In genomic region chr19:5432992-5433852, GRCm38 (mm10) we compare ENCODE assay signal across 8 mouse cellular contexts. TPM values are rescaled to one million over a fixed set of nuclear protein-coding genes. Genes with fewer than 3 reads are reported as not detected.
DNase-seq lines count a peak whose midpoint lies in the region; ATAC-seq and TF ChIP-seq lines count a peak whose summit lies in the region.

No protein-coding gene starts in this region.

- no peaks in the 10 kb centered on the region for H3K4me1 ChIP-seq in cortical plate, adult 2 months (ENCODE audit: control insufficient read depth, insufficient read depth, low read length)
- peaks cover 19% of the 10 kb centered on the region for H3K4me1 ChIP-seq in heart, embryonic 13.5 days
- H3K4me1 ChIP-seq in kidney, postnatal 0 days (replicated peaks; ENCODE audit: insufficient read depth, low read length) = peaks cover 8% of the 10 kb centered on the region
- peaks cover 19% of the 10 kb centered on the region for H3K4me1 ChIP-seq in stomach, embryonic 15.5 days

- 8% methylated on average over 16 of the region's 16 CpGs for WGBS in heart, embryonic 13.5 days
- WGBS in kidney, postnatal 0 days = 5% methylated on average over 16 of the region's 16 CpGs
- WGBS in macrophage (ENCODE audit: missing documents) = 3% methylated on average over 15 of the region's 16 CpGs
- WGBS in stomach, embryonic 15.5 days = 2% methylated on average over 16 of the region's 16 CpGs

- no peaks in the 10 kb centered on the region for H3K36me3 ChIP-seq in heart, embryonic 13.5 days
- H3K36me3 ChIP-seq in kidney, postnatal 0 days (ENCODE audit: insufficient read depth, low read length) = 0 out of 2 replicates have a peak, but pooled peaks cover 3% of the 10 kb centered on the region
- no peaks in the 10 kb centered on the region for H3K36me3 ChIP-seq in macrophage (ENCODE audit: inconsistent target)
- H3K36me3 ChIP-seq in stomach, embryonic 15.5 days = no peaks in the 10 kb centered on the region

- DNase-seq in urinary bladder, postnatal 14 days (ENCODE audit: low spot score) = peak; percentile 58
- no peak for DNase-seq in urinary bladder, adult 2 months (ENCODE audit: low spot score)
- DNase-seq in kidney, postnatal 0 days (ENCODE audit: low spot score) = peak; percentile 89
- no peak for DNase-seq in left cerebral cortex, adult 8-10 months (ENCODE audit: low spot score in 2 of 2)

- peak; percentile 56; the same call in 1 of the 2 replicates for ATAC-seq in heart, embryonic 13.5 days (ENCODE audit: extremely low read depth, insufficient number of reproducible peaks, low FRiP score, low TSS enrichment)
- ATAC-seq in kidney, postnatal 0 days (replicated peaks; ENCODE audit: low FRiP score, low read depth) = peak; percentile 37; the same call in 1 of the 2 replicates
- ATAC-seq in stomach, embryonic 15.5 days (ENCODE audit: insufficient read depth, low FRiP score, low read depth) = peak; percentile 61

- peak overlapping the region; percentile 79 for H3K9ac ChIP-seq in heart, embryonic 13.5 days
- H3K9ac ChIP-seq in kidney, postnatal 0 days (ENCODE audit: low read depth, low read length) = peak overlapping the region; percentile 47; the same call in 1 of the 2 replicates
- H3K9ac ChIP-seq in stomach, embryonic 15.5 days = peak overlapping the region; percentile 39

- no peaks in the 10 kb centered on the region for H3K9me3 ChIP-seq in heart, embryonic 13.5 days
- H3K9me3 ChIP-seq in kidney, postnatal 0 days (replicated peaks; ENCODE audit: low read length) = no peaks in the 10 kb centered on the region
- no peaks in the 10 kb centered on the region for H3K9me3 ChIP-seq in stomach, embryonic 15.5 days

- peak overlapping the region; percentile 17; the same call in 1 of the 2 replicates for H3K4me3 ChIP-seq in cortical plate, adult 2 months (ENCODE audit: insufficient read depth, low read length)
- H3K4me3 ChIP-seq in heart, embryonic 13.5 days = peak overlapping the region; percentile 49
- H3K4me3 ChIP-seq in kidney, postnatal 0 days (replicated peaks; ENCODE audit: low read depth, low read length) = peak overlapping the region; percentile 30
- H3K4me3 ChIP-seq in macrophage (ENCODE audit: inconsistent target) = peak overlapping the region; percentile 33
- H3K4me3 ChIP-seq in stomach, embryonic 15.5 days (replicated peaks) = peak overlapping the region; percentile 36

- H3K27ac ChIP-seq in cortical plate, adult 2 months (ENCODE audit: insufficient read depth, low read length) = no peak overlapping the region
- peak overlapping the region; percentile 74 for H3K27ac ChIP-seq in heart, embryonic 13.5 days (replicated peaks)
- peak overlapping the region; percentile 66 for H3K27ac ChIP-seq in kidney, postnatal 0 days
- H3K27ac ChIP-seq in macrophage = peak overlapping the region; percentile 48
- H3K27ac ChIP-seq in stomach, embryonic 15.5 days = peak overlapping the region; percentile 79

- H3K27me3 ChIP-seq in heart, embryonic 13.5 days (replicated peaks) = peaks cover 12% of the 10 kb centered on the region; the same call in 1 of the 2 replicates
- no peaks in the 10 kb centered on the region for H3K27me3 ChIP-seq in kidney, postnatal 0 days (ENCODE audit: insufficient read depth, low read length)
- no peaks in the 10 kb centered on the region for H3K27me3 ChIP-seq in stomach, embryonic 15.5 days (replicated peaks)

- no peaks in the 10 kb centered on the region for H3K79me2 ChIP-seq in macrophage (ENCODE audit: inconsistent target)

- peak overlapping the region; percentile 75 for H3K4me2 ChIP-seq in heart, embryonic 13.5 days
- peak overlapping the region; percentile 82 for H3K4me2 ChIP-seq in kidney, postnatal 0 days (ENCODE audit: low read length)
- peak overlapping the region; percentile 89 for H3K4me2 ChIP-seq in stomach, embryonic 15.5 days

- TF ChIP-seq CTCF in cortical plate, adult 2 months (IDR thresholded peaks at IDR 0.05; ENCODE audit: extremely low read depth, insufficient read depth, low read length) = peak; percentile 13; the same call in 1 of the 2 replicates
- TF ChIP-seq CTCF in kidney, postnatal 0 days (IDR thresholded peaks at IDR 0.05; ENCODE audit: low read depth) = peak; percentile 69

- no peak for TF ChIP-seq POLR2A in cortical plate, adult 2 months (IDR thresholded peaks at IDR 0.05; ENCODE audit: extremely low read depth, insufficient read depth, low read length)

RNA-seq across cellular contexts. Expression of gene AI837181, which starts 8.3 kb away (rescaled TPM):
- polyA plus RNA-seq in urinary bladder, adult 2 months (2012; rRNA removed) = 65.3 and 68.9 TPM in 2 replicates
- 99.8 and 101 TPM in 2 replicates for polyA plus RNA-seq in cortical plate, adult 2 months (2012; rRNA removed)
- polyA plus RNA-seq in heart, embryonic 13.5 days (2015; fragmentation: Nextera tagmentation; extraction: Ambion mirVana) = 38.3 and 40.9 TPM in 2 replicates
- polyA plus RNA-seq in kidney, postnatal 0 days (2015; fragmentation: Nextera tagmentation; extraction: Ambion mirVana) = 55.7 and 55.8 TPM in 2 replicates
- 10 to 100 TPM in 18 of 26 experiments, 1 to 10 TPM in 8; 2.8 to 30.2 (median 17.1) TPM for total RNA-seq in macrophage (2018; cell fraction: chromatin; rRNA removed)
- 10 to 100 TPM; 22.2 to 65.9 (median 50.0) TPM for total RNA-seq in macrophage (2018; cell fraction: cytosol; rRNA removed)
- total RNA-seq in macrophage (2018; cell fraction: nucleus; rRNA removed) = 10 to 100 TPM in 25 of 26 experiments, 1 to 10 TPM in 1; 8.9 to 75.2 (median 41.5) TPM
- polyA plus RNA-seq in macrophage (2018) = 28.7 to 55.4 TPM (median 29.9 TPM) in 3 replicates
- 47.8 and 49.4 TPM in 2 replicates for polyA plus RNA-seq in stomach, embryonic 15.5 days (2015; fragmentation: Nextera tagmentation; extraction: Ambion mirVana)
- 10 to 100 TPM; 70.4 to 79.1 (median 75.0) TPM for total RNA-seq in left cerebral cortex, adult 8-10 months (2022)

RNA-seq across cellular contexts. Expression of gene Drap1, which starts 8.4 kb away (rescaled TPM):
- polyA plus RNA-seq in urinary bladder, adult 2 months (2012; rRNA removed) = 228 and 236 TPM in 2 replicates
- 285 and 320 TPM in 2 replicates for polyA plus RNA-seq in cortical plate, adult 2 months (2012; rRNA removed)
- polyA plus RNA-seq in heart, embryonic 13.5 days (2015; fragmentation: Nextera tagmentation; extraction: Ambion mirVana) = 190 and 213 TPM in 2 replicates
- polyA plus RNA-seq in kidney, postnatal 0 days (2015; fragmentation: Nextera tagmentation; extraction: Ambion mirVana) = 237 and 246 TPM in 2 replicates
- total RNA-seq in macrophage (2018; cell fraction: chromatin; rRNA removed) = 10 to 100 TPM; 12.7 to 72.1 (median 42.4) TPM
- total RNA-seq in macrophage (2018; cell fraction: cytosol; rRNA removed) = 100 to 1,000 TPM; 135 to 197 (median 175) TPM
- total RNA-seq in macrophage (2018; cell fraction: nucleus; rRNA removed) = 100 to 1,000 TPM in 1 of 26 experiments, 10 to 100 TPM in 25; 36.9 to 107 (median 65.4) TPM
- 147 to 170 TPM (median 156 TPM) in 3 replicates for polyA plus RNA-seq in macrophage (2018)
- polyA plus RNA-seq in stomach, embryonic 15.5 days (2015; fragmentation: Nextera tagmentation; extraction: Ambion mirVana) = 210 and 222 TPM in 2 replicates
- 100 to 1,000 TPM; 253 to 272 (median 266) TPM for total RNA-seq in left cerebral cortex, adult 8-10 months (2022)

RNA-seq across cellular contexts. Expression of gene Fosl1, which starts 14.1 kb away (rescaled TPM):
- 0.07 TPM in 1 of 2 replicates, not detected in the other for polyA plus RNA-seq in urinary bladder, adult 2 months (2012; rRNA removed)
- 0.21 TPM in 1 of 2 replicates, not detected in the other for polyA plus RNA-seq in cortical plate, adult 2 months (2012; rRNA removed)
- not detected in 2 replicates for polyA plus RNA-seq in heart, embryonic 13.5 days (2015; fragmentation: Nextera tagmentation; extraction: Ambion mirVana)
- polyA plus RNA-seq in kidney, postnatal 0 days (2015; fragmentation: Nextera tagmentation; extraction: Ambion mirVana) = 0.32 TPM in 1 of 2 replicates, not detected in the other
- total RNA-seq in macrophage (2018; cell fraction: chromatin; rRNA removed) = 1 to 10 TPM in 3 of 26 experiments, under 1 TPM in 2, not detected in 21; 0.25 to 4.3 (median 1.9) TPM
- total RNA-seq in macrophage (2018; cell fraction: cytosol; rRNA removed) = under 1 TPM in 10 of 26 experiments, not detected in 16; 0.06 to 0.71 (median 0.27) TPM
- total RNA-seq in macrophage (2018; cell fraction: nucleus; rRNA removed) = under 1 TPM in 4 of 26 experiments, not detected in 22; 0.68 to 0.80 (median 0.72) TPM
- polyA plus RNA-seq in macrophage (2018) = 0.43 TPM in 1 of 3 replicates, not detected in the others
- not detected in 2 replicates for polyA plus RNA-seq in stomach, embryonic 15.5 days (2015; fragmentation: Nextera tagmentation; extraction: Ambion mirVana)
- not detected for total RNA-seq in left cerebral cortex, adult 8-10 months (2022)

RNA-seq across cellular contexts. Expression of gene Ccdc85b, which starts 24.5 kb away (rescaled TPM):
- polyA plus RNA-seq in urinary bladder, adult 2 months (2012; rRNA removed) = 11.3 and 15.1 TPM in 2 replicates
- 23.8 and 24.5 TPM in 2 replicates for polyA plus RNA-seq in cortical plate, adult 2 months (2012; rRNA removed)
- polyA plus RNA-seq in heart, embryonic 13.5 days (2015; fragmentation: Nextera tagmentation; extraction: Ambion mirVana) = 7.6 and 8.1 TPM in 2 replicates
- 12.2 and 15.6 TPM in 2 replicates for polyA plus RNA-seq in kidney, postnatal 0 days (2015; fragmentation: Nextera tagmentation; extraction: Ambion mirVana)
- total RNA-seq in macrophage (2018; cell fraction: chromatin; rRNA removed) = 1 to 10 TPM in 7 of 26 experiments, under 1 TPM in 16, not detected in 3; 0.15 to 4.3 (median 0.56) TPM
- total RNA-seq in macrophage (2018; cell fraction: cytosol; rRNA removed) = 1 to 10 TPM in 24 of 26 experiments, under 1 TPM in 2; 0.76 to 3.8 (median 1.9) TPM
- total RNA-seq in macrophage (2018; cell fraction: nucleus; rRNA removed) = 1 to 10 TPM in 15 of 26 experiments, under 1 TPM in 11; 0.44 to 3.7 (median 1.1) TPM
- polyA plus RNA-seq in macrophage (2018) = 0.80 to 3.3 TPM (median 2.9 TPM) in 3 replicates
- polyA plus RNA-seq in stomach, embryonic 15.5 days (2015; fragmentation: Nextera tagmentation; extraction: Ambion mirVana) = 11.8 and 11.9 TPM in 2 replicates
- 10 to 100 TPM; 26.2 to 30.7 (median 29.4) TPM for total RNA-seq in left cerebral cortex, adult 8-10 months (2022)

RNA-seq across cellular contexts. Expression of gene Fibp, which starts 27.2 kb away (rescaled TPM):
- 95.7 and 122 TPM in 2 replicates for polyA plus RNA-seq in urinary bladder, adult 2 months (2012; rRNA removed)
- 129 and 131 TPM in 2 replicates for polyA plus RNA-seq in cortical plate, adult 2 months (2012; rRNA removed)
- 87.4 and 93.1 TPM in 2 replicates for polyA plus RNA-seq in heart, embryonic 13.5 days (2015; fragmentation: Nextera tagmentation; extraction: Ambion mirVana)
- polyA plus RNA-seq in kidney, postnatal 0 days (2015; fragmentation: Nextera tagmentation; extraction: Ambion mirVana) = 141 and 150 TPM in 2 replicates
- 100 to 1,000 TPM in 18 of 26 experiments, 10 to 100 TPM in 8; 71.9 to 238 (median 149) TPM for total RNA-seq in macrophage (2018; cell fraction: chromatin; rRNA removed)
- 10 to 100 TPM; 28.5 to 61.9 (median 41.5) TPM for total RNA-seq in macrophage (2018; cell fraction: cytosol; rRNA removed)
- 100 to 1,000 TPM in 11 of 26 experiments, 10 to 100 TPM in 15; 42.4 to 210 (median 89.8) TPM for total RNA-seq in macrophage (2018; cell fraction: nucleus; rRNA removed)
- 40.2 to 58.1 TPM (median 52.2 TPM) in 3 replicates for polyA plus RNA-seq in macrophage (2018)
- polyA plus RNA-seq in stomach, embryonic 15.5 days (2015; fragmentation: Nextera tagmentation; extraction: Ambion mirVana) = 99.4 and 99.7 TPM in 2 replicates
- total RNA-seq in left cerebral cortex, adult 8-10 months (2022) = 100 to 1,000 TPM in 1 of 4 experiments, 10 to 100 TPM in 3; 89.0 to 124 (median 93.6) TPM

Comparison
In these comparisons a context has a peak if more than half of its experiments do, and no peak if none do; other contexts are left out.
1. DNase-seq: peak in urinary bladder, postnatal 14 days (single experiment) and kidney, postnatal 0 days (single experiment); none in urinary bladder, adult 2 months (single experiment) and left cerebral cortex, adult 8-10 months (0 of 2).
2. Peak in every context shown above with its lines, with median percentiles within 50 percentile points of each other: H3K4me3 ChIP-seq, ATAC-seq, H3K4me2 ChIP-seq and H3K9ac ChIP-seq.